Mouse (Mus musculus): ENCODE measurements around the gene Them7.

DNA sequence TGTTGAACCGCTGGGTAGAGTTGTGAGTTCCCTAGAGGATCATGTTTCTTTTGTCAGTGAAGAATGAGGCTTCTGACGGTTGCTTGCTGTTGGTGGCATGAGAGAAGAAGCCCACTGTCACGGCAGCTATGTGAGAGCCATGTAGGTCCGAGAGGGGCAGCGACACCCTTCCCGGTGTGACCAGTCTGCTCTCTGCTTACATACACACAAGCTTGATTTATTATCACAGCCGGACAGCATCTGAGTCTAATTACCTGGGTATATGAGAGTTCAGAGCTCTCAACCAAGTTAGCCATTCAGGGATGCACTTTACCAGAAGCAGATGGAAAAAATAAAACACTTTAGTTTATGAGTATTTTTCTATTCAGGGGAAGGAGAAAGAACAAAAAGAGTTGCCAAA, 18.8 kb downstream of the Them7 start:
- TF ChIP-seq POLR2A (IDR thresholded peaks at IDR 0.05; ENCODE audit: extremely low read depth, insufficient read depth, low read length) (no peak), CTCF (IDR thresholded peaks at IDR 0.05; ENCODE audit: extremely low read depth, insufficient read depth, low read length) (no peak)

Data from cortical plate, adult 2 months (tissue).